ENCODE assay signal across 8 mouse cellular contexts in genomic region chr11:101911855-101912579, GRCm38 (mm10). TPM values are rescaled to one million over a fixed set of nuclear protein-coding genes. Genes with fewer than 3 reads are reported as not detected.
DNase-seq lines count a peak whose midpoint lies in the region; ATAC-seq and TF ChIP-seq lines count a peak whose summit lies in the region.
"Had no signal": no experiment of that assay in that cellular context is flagged by ENCODE, and none has a peak within 500 bp of the region (broad histone marks: within the 10 kb centered on the region; RNA-seq: fewer than 3 reads in every experiment).

No protein-coding gene starts in this region.

- H3K27me3 ChIP-seq in intestine, postnatal 0 days (replicated peaks; ENCODE audit: control insufficient read depth, insufficient read depth, low read length), result no peaks in the 10 kb centered on the region; the same call in 1 of the 2 replicates
- H3K27me3 ChIP-seq in intestine, embryonic 16.5 days (replicated peaks; ENCODE audit: control insufficient read depth, insufficient read depth, low read length), result no peaks in the 10 kb centered on the region; the same call in 1 of the 2 replicates
- H3K27me3 ChIP-seq in ES-Bruce4 (ENCODE audit: control insufficient read depth, insufficient read depth, low read length, poor library complexity, severe bottlenecking), result no peaks in the 10 kb centered on the region

- H3K36me3 ChIP-seq in intestine, postnatal 0 days (ENCODE audit: control insufficient read depth, insufficient read depth), result no peaks in the 10 kb centered on the region
- H3K36me3 ChIP-seq in intestine, embryonic 16.5 days (ENCODE audit: control insufficient read depth, insufficient read depth, low read length), result no peaks in the 10 kb centered on the region
- no peaks in the 10 kb centered on the region for H3K36me3 ChIP-seq in ES-Bruce4 (ENCODE audit: control insufficient read depth, insufficient read depth, low read length, poor library complexity, severe bottlenecking)
- H3K36me3 ChIP-seq: limb, embryonic 13.5 days had no signal

- H3K4me3 ChIP-seq in intestine, postnatal 0 days (ENCODE audit: low read depth, low read length), result no peak overlapping the region
- no peak overlapping the region for H3K4me3 ChIP-seq in intestine, embryonic 16.5 days (ENCODE audit: low read length)
- no peak overlapping the region for H3K4me3 ChIP-seq in ES-Bruce4 (ENCODE audit: low read depth, low read length)
- H3K4me3 ChIP-seq: limb, embryonic 13.5 days had no signal

- H3K4me1 ChIP-seq in intestine, postnatal 0 days (replicated peaks; ENCODE audit: control insufficient read depth, insufficient read depth, low read length), result no peaks in the 10 kb centered on the region
- no peaks in the 10 kb centered on the region for H3K4me1 ChIP-seq in intestine, embryonic 16.5 days (ENCODE audit: control insufficient read depth, insufficient read depth, low read length)
- H3K4me1 ChIP-seq in ES-Bruce4 (ENCODE audit: control insufficient read depth, insufficient read depth, low read length), result no peaks in the 10 kb centered on the region
- H3K4me1 ChIP-seq: limb, embryonic 13.5 days had no signal

- no peak overlapping the region for H3K27ac ChIP-seq in intestine, postnatal 0 days (ENCODE audit: low read depth, low read length)
- no peak overlapping the region for H3K27ac ChIP-seq in intestine, embryonic 16.5 days (ENCODE audit: low read length)
- no peak overlapping the region for H3K27ac ChIP-seq in ES-Bruce4 (ENCODE audit: insufficient read depth, low read length)
- H3K27ac ChIP-seq: limb, embryonic 13.5 days had no signal

- no peak for TF ChIP-seq EP300 in ES-Bruce4 (IDR thresholded peaks at IDR 0.05; ENCODE audit: insufficient read depth, low read depth, low read length)

- H3K9me3 ChIP-seq in intestine, postnatal 0 days (ENCODE audit: control insufficient read depth), result no peaks in the 10 kb centered on the region
- H3K9me3 ChIP-seq in intestine, embryonic 16.5 days (ENCODE audit: control insufficient read depth, low read length), result no peaks in the 10 kb centered on the region
- no peaks in the 10 kb centered on the region for H3K9me3 ChIP-seq in ES-Bruce4 (replicated peaks; ENCODE audit: control insufficient read depth, insufficient read depth, low read length, poor library complexity, severe bottlenecking)
- H3K9me3 ChIP-seq: limb, embryonic 13.5 days had no signal

- H3K9ac ChIP-seq in intestine, postnatal 0 days (ENCODE audit: low read depth, low read length), result no peak overlapping the region
- no peak overlapping the region for H3K9ac ChIP-seq in intestine, embryonic 16.5 days (ENCODE audit: low read depth, low read length)
- no peak overlapping the region for H3K9ac ChIP-seq in ES-Bruce4 (ENCODE audit: low read depth, poor library complexity, severe bottlenecking)
- H3K9ac ChIP-seq: limb, embryonic 13.5 days had no signal

- H3K4me2 ChIP-seq in intestine, postnatal 0 days (replicated peaks; ENCODE audit: low read depth), result no peak overlapping the region
- no peak overlapping the region for H3K4me2 ChIP-seq in intestine, embryonic 16.5 days (ENCODE audit: low read depth, low read length)
- H3K4me2 ChIP-seq: limb, embryonic 13.5 days had no signal

- peak; percentile 62 for TF ChIP-seq CTCF in intestine, postnatal 0 days (IDR thresholded peaks at IDR 0.05; ENCODE audit: low read depth)
- TF ChIP-seq CTCF in ES-Bruce4 (IDR thresholded peaks at IDR 0.05; ENCODE audit: low read depth, low read length), result peak; percentile 56
- TF ChIP-seq CTCF in brain, embryonic 14.5 days (IDR thresholded peaks at IDR 0.05; ENCODE audit: borderline replicate concordance, extremely low read depth, insufficient read depth, insufficient read length), result peak; percentile 54; the same call in 1 of the 2 replicates

- no peak for TF ChIP-seq POLR2A in ES-Bruce4 (IDR thresholded peaks at IDR 0.05; ENCODE audit: insufficient read depth, low read length)
- TF ChIP-seq POLR2A in brain, embryonic 14.5 days (IDR thresholded peaks at IDR 0.05; ENCODE audit: borderline replicate concordance, extremely low read depth, insufficient read depth, insufficient read length, poor library complexity, severe bottlenecking), result no peak

- WGBS in intestine, postnatal 0 days, result 69% methylated on average over 4 of the region's 4 CpGs
- 62% methylated on average over 4 of the region's 4 CpGs for WGBS in intestine, embryonic 16.5 days

- no peak for ATAC-seq in intestine, postnatal 0 days
- ATAC-seq in intestine, embryonic 16.5 days, result no peak
- no peak for ATAC-seq in inflammation-experienced regulatory T-cells, adult 6 months

- DNase-seq in brain, embryonic 14.5 days (ENCODE audit: low read depth), result no peak
- peak; percentile 28 to 51 for DNase-seq in natural killer cell, adult 2 months (ENCODE audit: low spot score in 2 of 2)
- DNase-seq in layer of hippocampus, postnatal 10 days (ENCODE audit: low spot score in 2 of 2), result no peak

RNA-seq across cellular contexts. Expression of gene Meox1, which starts 17.8 kb away (rescaled TPM):
- 3.8 and 4.1 TPM in 2 replicates for polyA plus RNA-seq in intestine, postnatal 0 days (2015; fragmentation: Nextera tagmentation; extraction: Ambion mirVana)
- 5.0 and 5.1 TPM in 2 replicates for polyA plus RNA-seq in intestine, embryonic 16.5 days (2015; fragmentation: Nextera tagmentation; extraction: Ambion mirVana)
- 0.70 TPM in 1 of 2 replicates, not detected in the other for polyA plus RNA-seq in ES-Bruce4 (2011; ENCODE audit: insufficient read depth, insufficient read length, low read depth, missing spikeins)
- 0.35 and 0.36 TPM in 2 replicates for polyA plus RNA-seq in brain, embryonic 14.5 days (2012; rRNA removed)
- 1 to 10 TPM; 2.9 to 3.6 TPM for total RNA-seq in layer of hippocampus, postnatal 10 days (2021)
- not detected for polyA plus RNA-seq in inflammation-experienced regulatory T-cells, adult 6 months (2017; shearing (Covaris generic))

RNA-seq across cellular contexts. Expression of gene Sost, which starts 54.8 kb away (rescaled TPM):
- polyA plus RNA-seq in intestine, postnatal 0 days (2015; fragmentation: Nextera tagmentation; extraction: Ambion mirVana), result not detected in 2 replicates
- polyA plus RNA-seq in intestine, embryonic 16.5 days (2015; fragmentation: Nextera tagmentation; extraction: Ambion mirVana), result 0.12 TPM in 1 of 2 replicates, not detected in the other
- not detected in 2 replicates for polyA plus RNA-seq in ES-Bruce4 (2011; ENCODE audit: insufficient read depth, insufficient read length, low read depth, missing spikeins)
- polyA plus RNA-seq in brain, embryonic 14.5 days (2012; rRNA removed), result 0.22 and 0.23 TPM in 2 replicates
- total RNA-seq in layer of hippocampus, postnatal 10 days (2021), result under 1 TPM in 1 of 2 experiments, not detected in 1; 0.23 TPM
- polyA plus RNA-seq in inflammation-experienced regulatory T-cells, adult 6 months (2017; shearing (Covaris generic)), result not detected

Comparison
In these comparisons a context has a peak if more than half of its experiments do, and no peak if none do; other contexts are left out.
1. DNase-seq: peak in natural killer cell, adult 2 months (2 of 2); none in brain, embryonic 14.5 days (single experiment) and layer of hippocampus, postnatal 10 days (0 of 2).
2. Peak in every context shown above with its lines, with median percentiles within 50 percentile points of each other: CTCF ChIP-seq.